Mouse (Mus musculus) liver, embryonic 12.5 days (tissue): ENCODE data around the gene Bcl6. TPM values are rescaled to one million over a fixed set of nuclear protein-coding genes. Genes with fewer than 3 reads are reported as not detected.

Source experiments
- ATAC-seq: fragments of 200-750 bp; cut with Nextera tagmentation; 2 replicates; pipeline ENCODE4 v1.8.0; 2017; ENCODE audit warnings: moderate number of reproducible peaks, mild to moderate bottlenecking, moderate library complexity
- H3K27ac ChIP-seq: fragments of 300-500 bp; sonication (generic); 2 replicates; pipeline ENCODE4 v1.5.1; 2016; ENCODE audit warnings: mild to moderate bottlenecking
- H3K27me3 ChIP-seq: fragments of 300-500 bp; sonication (generic); replicated peaks from 2 replicates; pipeline ENCODE4 v1.6.1; 2016; ENCODE audit warnings: mild to moderate bottlenecking, moderate library complexity
- H3K36me3 ChIP-seq: fragments of 300-500 bp; sonication (generic); 2 replicates; pipeline ENCODE4 v1.6.1; 2016; ENCODE audit warnings: mild to moderate bottlenecking, moderate library complexity
- H3K4me1 ChIP-seq: fragments of 300-500 bp; sonication (generic); 2 replicates; pipeline ENCODE4 v1.6.1; 2016
- H3K4me2 ChIP-seq: fragments of 300-500 bp; sonication (generic); 2 replicates; pipeline ENCODE4 v1.6.1; 2016; ENCODE audit warnings: mild to moderate bottlenecking, moderate library complexity
- H3K4me3 ChIP-seq: fragments of 300-500 bp; sonication (generic); 2 replicates; pipeline ENCODE4 v1.5.1; 2016; ENCODE audit warnings: mild to moderate bottlenecking, moderate library complexity
- H3K9ac ChIP-seq: fragments of 300-500 bp; sonication (generic); 2 replicates; pipeline ENCODE4 v1.6.1; 2016; ENCODE audit warnings: mild to moderate bottlenecking, moderate library complexity
- H3K9me3 ChIP-seq: fragments of 300-500 bp; sonication (generic); replicated peaks from 2 replicates; pipeline ENCODE4 v1.6.1; 2016; ENCODE audit warnings: mild to moderate bottlenecking, moderate library complexity
- WGBS: fragments of 180-500 bp; shearing (Covaris S2); methylation state at CpG from one replicate; pipeline ENCODE4 v1.1.7; 2016; ENCODE audit not compliant: insufficient replicate concordance; 5-methylcytosine and 5-hydroxymethylcytosine counted together
- polyA plus RNA-seq: library from polyadenylated mRNA; unstranded; fragments of >200 nt; fragmentation: Nextera tagmentation; extraction: Ambion mirVana; gene quantifications from 2 replicates; pipeline ENCODE4 v1.2.1, GENCODE M21; 2016

Bcl6 gene
- polyA plus RNA-seq, 1 experiment from 2014 or later = 0.19 TPM

DNA sequence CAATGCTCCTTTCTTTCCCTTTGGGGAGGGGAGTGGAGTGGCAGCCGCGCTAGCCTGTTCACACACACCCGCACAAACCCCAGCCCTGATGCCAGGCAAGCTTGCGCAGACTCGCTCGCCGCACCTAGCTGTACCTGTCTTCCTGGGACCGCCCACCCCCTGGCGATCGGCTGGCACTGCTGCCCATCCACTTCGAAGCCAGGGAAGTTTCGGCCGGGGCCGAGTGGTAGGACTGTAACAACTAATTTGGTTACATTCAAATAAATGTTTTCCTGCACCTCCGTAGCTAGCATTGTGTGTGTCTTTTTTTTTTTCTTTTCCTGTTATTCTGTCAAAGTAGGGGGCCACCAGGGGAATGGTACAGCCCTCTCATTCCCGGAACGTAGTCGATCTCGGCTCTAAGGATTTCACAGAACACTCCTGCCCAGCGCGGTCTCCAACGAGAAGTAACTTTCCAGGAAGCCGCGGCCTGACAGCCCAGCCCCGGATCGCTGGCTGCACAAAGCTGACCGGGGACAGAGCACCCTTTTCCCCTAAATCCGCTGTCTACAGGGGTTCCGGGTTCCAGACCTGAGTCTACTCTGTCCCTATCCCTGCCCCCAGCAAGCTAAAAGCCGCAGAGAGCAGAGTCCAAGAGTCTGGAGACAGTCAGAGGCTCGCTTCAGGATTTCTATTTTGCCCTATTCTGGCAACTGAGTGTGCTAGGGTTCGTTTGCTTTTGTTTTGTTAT is 7.5 kb downstream of the Bcl6 start:
- Histone ChIP-seq H3K27me3 (peaks cover 73% of the 10 kb centered on the region), H3K4me3 (peak overlapping the region; percentile 51), H3K9ac (0 out of 2 replicates have a peak overlapping the region, but pooled peaks have one; percentile 12), H3K9me3 (no peaks in the 10 kb centered on the region), H3K36me3 (no peaks in the 10 kb centered on the region), H3K4me1 (peaks cover 33% of the 10 kb centered on the region), H3K27ac (no peak overlapping the region), H3K4me2 (peak overlapping the region; percentile 76)
- WGBS = 2% methylated on average over 32 of the region's 32 CpGs
- no peak for ATAC-seq

DNA sequence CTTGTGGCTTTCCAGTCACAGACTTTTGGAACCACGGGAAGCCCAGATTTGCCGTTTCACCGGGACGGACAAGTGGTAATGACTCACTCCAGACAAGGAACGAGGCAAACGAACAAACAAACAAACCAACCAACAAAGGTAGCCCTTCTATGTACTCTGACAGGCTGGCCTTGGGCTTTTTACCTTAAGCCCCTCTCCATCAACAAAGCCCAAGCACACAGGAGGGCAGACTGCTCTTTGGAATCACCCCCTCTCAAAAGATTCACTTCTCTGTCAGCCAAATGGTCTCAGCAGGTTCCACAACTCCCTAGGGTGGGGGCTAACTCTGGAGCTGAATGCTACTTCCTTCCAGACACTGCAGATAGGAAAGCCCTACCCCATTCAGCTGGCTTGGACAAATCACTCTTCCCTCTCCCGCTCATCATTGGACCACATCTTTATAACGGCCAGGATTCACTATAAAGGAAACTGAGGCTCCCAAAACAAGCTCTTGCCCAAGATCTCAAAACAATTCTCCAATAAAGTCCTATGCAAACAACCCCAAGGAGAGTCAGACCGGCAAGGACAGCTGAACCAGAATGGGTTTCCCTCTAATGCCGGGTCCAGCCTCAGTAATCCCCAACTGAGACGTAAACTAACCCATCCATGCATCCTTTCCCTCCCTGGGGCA is 8.3 kb downstream of the Bcl6 start:
- H3K27me3 ChIP-seq = peaks cover 65% of the 10 kb centered on the region

DNA sequence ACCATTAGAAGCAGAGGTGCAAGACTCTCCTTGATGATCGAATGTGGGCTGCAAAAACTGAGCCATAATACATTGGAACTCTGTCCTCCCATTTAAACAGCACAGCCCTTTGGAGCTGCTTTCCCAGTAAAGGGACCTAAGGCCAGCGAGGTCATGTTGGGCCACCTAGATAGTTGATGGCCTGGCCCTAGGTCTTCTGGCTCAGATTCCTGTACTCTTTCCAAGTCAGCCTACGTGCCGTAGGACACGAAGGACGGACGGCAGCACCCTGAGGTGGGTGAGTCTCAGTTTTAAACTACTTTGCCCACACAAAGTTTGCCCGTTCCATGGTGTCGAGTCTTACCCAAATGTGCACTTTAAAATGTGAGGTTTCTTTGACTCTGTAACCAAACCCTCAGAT is 9.2 kb downstream of the Bcl6 start:
- Histone ChIP-seq H3K36me3 (no peaks in the 10 kb centered on the region), H3K4me2 (no peak overlapping the region), H3K27me3 (peaks cover 56% of the 10 kb centered on the region), H3K4me3 (no peak overlapping the region), H3K4me1 (peaks cover 22% of the 10 kb centered on the region), H3K27ac (no peak overlapping the region), H3K9ac (no peak overlapping the region), H3K9me3 (no peaks in the 10 kb centered on the region)
- no peak for ATAC-seq
- 71% methylated on average over 9 of the region's 9 CpGs for WGBS

More for the DNA sequence above, 8.3 kb downstream of the Bcl6 start:
- Histone ChIP-seq H3K4me1 (peaks cover 29% of the 10 kb centered on the region), H3K4me3 (peak overlapping the region; percentile 51; the same call in 1 of the 2 replicates), H3K27ac (no peak overlapping the region), H3K9me3 (no peaks in the 10 kb centered on the region), H3K36me3 (no peaks in the 10 kb centered on the region), H3K9ac (no peak overlapping the region), H3K4me2 (peak overlapping the region; percentile 76)
- ATAC-seq = no peak
- WGBS = 14% methylated on average over 11 of the region's 11 CpGs

DNA sequence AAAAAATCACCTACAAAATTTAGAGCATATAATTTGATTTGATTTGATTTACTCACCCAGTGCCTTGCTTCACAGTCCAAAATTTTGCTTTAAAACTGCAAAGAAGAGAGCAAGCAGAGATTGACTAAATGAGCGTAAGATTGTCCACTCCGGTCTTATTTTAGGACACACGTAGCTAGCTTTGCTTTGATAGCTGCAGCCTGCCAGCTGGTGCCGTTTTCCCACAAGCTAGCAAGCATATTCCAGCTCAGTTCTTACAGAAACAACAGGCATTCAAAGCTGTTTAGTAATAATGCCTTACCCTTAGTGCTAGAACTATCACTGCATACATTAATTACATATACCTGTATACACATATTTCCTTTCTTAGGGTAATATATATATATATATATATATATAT is 10.2 kb downstream of the Bcl6 start:
- Histone ChIP-seq H3K9me3 (no peaks in the 10 kb centered on the region), H3K9ac (no peak overlapping the region), H3K36me3 (no peaks in the 10 kb centered on the region), H3K27me3 (peaks cover 46% of the 10 kb centered on the region), H3K4me2 (no peak overlapping the region), H3K4me1 (peaks cover 19% of the 10 kb centered on the region), H3K27ac (no peak overlapping the region), H3K4me3 (no peak overlapping the region)
- ATAC-seq = no peak
- whole genome bisulfite sequencing = 74% methylated on average over 4 of the region's 4 CpGs

DNA sequence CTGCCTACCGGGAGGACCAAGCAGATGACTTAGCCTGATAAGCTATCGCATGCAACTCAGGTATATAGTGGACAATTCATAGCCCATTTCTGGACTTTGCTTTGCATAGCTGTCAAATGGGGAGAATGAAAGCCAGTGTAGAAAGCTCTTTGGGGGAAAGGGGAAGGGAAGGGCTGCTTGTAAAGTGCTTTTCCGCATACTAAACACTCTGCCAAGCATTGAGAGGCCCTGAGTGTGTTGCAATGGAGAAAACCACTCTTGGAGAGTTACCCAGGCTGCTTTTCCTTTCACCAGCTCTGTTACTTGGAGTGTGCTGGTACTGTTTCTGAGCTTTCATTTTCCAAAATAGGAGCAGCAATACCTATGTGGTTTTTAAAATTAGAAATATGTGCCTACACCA is 10.9 kb downstream of the Bcl6 start:
- Histone ChIP-seq H3K4me3 (no peak overlapping the region), H3K27ac (no peak overlapping the region), H3K9me3 (no peaks in the 10 kb centered on the region), H3K4me1 (peaks cover 11% of the 10 kb centered on the region), H3K36me3 (no peaks in the 10 kb centered on the region), H3K27me3 (peaks cover 39% of the 10 kb centered on the region), H3K4me2 (no peak overlapping the region), H3K9ac (no peak overlapping the region)
- 55% methylated on average over 3 of the region's 3 CpGs for WGBS
- no peak for ATAC-seq

DNA sequence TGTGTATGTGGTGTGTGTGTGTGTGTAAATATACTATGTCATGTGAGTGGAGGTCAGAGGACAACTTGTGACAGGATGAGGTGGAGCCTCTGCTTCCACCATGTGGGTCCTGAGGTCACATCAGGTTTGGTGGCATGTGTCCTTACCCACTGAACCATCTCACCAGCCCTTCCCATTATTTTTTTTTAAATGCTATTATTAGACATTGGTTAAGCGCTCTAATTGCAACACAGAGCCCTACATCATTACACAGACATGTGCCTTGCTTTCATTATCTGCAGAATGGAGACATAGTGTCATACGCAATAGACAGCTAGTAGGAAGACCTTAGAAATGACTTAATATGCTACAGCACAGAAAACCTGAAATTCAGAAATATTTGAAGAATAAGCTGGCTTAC is 12.5 kb downstream of the Bcl6 start:
- no peak overlapping the region for H3K9ac ChIP-seq
- H3K36me3 ChIP-seq = no peaks in the 10 kb centered on the region
- no peaks in the 10 kb centered on the region for H3K9me3 ChIP-seq
- H3K4me3 ChIP-seq = no peak overlapping the region
- H3K4me2 ChIP-seq = no peak overlapping the region
- WGBS = 70% methylated on average over 2 of the region's 2 CpGs
- no peak overlapping the region for H3K27ac ChIP-seq
- peaks cover 23% of the 10 kb centered on the region for H3K27me3 ChIP-seq
- ATAC-seq = no peak
- peaks cover 7% of the 10 kb centered on the region; the same call in 1 of the 2 replicates for H3K4me1 ChIP-seq

DNA sequence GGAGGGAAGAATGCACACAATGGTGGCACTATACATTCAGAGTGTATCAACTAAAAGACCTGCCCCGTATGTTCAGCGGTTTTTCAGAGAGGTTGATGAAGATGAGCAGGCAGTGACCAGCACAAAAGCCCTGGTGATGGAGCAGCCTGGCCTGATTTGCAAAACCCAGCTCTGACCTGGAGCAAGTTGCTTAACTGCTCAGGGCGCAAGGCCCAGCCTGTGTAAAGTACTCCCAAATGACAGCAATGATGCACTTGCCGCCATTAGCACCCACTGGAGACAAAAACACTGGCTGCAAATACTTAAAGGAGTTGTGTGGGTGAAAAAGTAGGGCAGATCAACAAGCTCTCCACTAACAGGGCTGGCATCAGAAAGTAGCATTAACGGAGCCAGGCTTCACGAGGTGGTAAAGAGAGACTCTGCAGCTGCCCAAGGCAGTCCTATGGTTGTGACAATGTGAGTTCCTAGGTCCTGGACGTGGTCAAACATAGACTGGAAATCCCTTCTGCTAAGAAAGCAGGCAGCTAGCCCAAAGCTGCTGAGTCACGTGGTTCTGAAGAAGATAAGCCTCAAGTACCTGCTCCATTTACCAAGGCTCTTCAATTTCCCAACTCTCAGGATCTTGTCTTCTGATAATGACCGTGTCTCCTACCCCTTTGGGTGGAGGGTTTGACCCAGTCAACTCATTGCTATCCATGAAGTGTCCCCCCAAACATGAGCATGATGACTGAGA is 14.9 kb downstream of the Bcl6 start:
- Histone ChIP-seq H3K4me2 (no peak overlapping the region), H3K27ac (no peak overlapping the region), H3K9ac (no peak overlapping the region), H3K4me3 (no peak overlapping the region), H3K4me1 (no peaks in the 10 kb centered on the region; the same call in 1 of the 2 replicates), H3K27me3 (no peaks in the 10 kb centered on the region), H3K9me3 (no peaks in the 10 kb centered on the region), H3K36me3 (no peaks in the 10 kb centered on the region)
- no peak for ATAC-seq
- 67% methylated on average over 9 of the region's 9 CpGs for WGBS

DNA sequence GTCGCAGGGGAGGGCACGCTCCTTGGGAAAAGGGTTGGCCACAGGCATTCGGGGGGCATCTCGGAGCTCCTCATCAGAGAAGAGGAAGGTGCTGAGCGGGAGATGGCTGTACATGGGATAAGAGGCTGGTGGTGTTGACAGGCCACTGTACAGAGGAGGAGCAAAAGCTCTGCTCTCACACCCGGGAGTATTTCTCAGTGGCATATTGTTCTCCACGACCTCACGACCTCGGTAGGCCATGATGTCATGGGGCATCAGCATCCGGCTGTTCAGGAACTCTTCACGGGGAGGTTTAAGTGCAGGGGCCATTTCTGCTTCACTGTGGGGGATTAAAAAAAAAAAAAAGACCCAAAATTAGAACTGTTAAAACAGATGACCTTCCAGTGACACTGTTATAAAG is 15.8 kb downstream of the Bcl6 start:
- Histone ChIP-seq H3K36me3 (peaks cover 2% of the 10 kb centered on the region; the same call in 1 of the 2 replicates), H3K27me3 (no peaks in the 10 kb centered on the region), H3K9me3 (no peaks in the 10 kb centered on the region), H3K4me1 (no peaks in the 10 kb centered on the region; the same call in 1 of the 2 replicates), H3K4me2 (no peak overlapping the region), H3K9ac (no peak overlapping the region), H3K4me3 (no peak overlapping the region), H3K27ac (no peak overlapping the region)
- WGBS = 73% methylated on average over 11 of the region's 11 CpGs
- ATAC-seq = no peak

DNA sequence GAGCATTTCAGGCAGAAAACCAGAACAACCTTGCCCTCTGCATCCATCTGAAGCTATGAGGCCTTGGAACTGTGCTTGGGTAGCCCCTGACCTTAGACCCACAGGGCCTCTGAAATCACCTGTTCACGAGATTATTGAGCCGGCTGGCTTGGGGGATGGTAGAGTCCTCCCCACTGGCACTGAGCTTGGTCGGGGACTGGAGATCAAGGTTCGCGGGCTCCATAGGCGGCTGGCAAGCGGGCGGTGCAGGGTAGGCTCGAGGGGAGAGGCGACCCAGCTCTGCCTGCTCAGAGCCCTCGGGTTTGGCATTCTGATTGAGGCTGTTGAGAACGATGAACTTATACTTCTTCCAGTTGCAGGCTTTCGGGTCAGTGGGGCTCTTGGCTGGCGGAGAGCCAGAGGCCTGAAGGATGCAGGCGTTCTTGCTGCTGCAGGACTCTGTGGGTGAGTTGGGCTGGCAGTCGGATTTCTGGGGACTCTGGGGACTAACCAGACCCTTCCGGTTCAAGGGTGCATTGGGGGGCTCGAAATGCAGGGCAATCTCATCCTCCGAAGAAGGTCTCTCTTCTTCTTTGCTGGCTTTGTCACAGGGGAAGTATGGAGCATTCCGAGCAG is 16.4 kb downstream of the Bcl6 start:
- no peak overlapping the region for H3K27ac ChIP-seq

DNA sequence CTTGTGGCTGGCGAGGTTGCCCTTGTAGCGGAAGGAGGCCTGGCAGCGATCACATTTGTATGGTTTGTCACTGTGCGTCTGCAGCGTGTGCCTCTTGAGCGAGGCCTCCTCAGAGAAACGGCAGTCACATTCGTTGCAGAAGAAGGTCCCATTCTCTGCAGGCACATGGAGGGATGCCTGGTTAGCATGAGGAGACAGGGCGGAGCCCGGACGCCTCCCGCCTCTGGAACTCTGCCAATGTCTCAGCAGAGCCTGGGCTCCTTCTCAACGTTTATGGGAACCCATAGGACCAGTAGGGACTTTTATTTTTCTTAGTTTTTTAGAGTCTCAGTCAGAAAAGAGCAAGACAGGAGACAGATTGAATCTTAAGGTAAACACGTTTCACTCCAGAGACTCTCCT is 18.7 kb downstream of the Bcl6 start:
- Histone ChIP-seq H3K4me2 (no peak overlapping the region), H3K4me1 (no peaks in the 10 kb centered on the region; the same call in 1 of the 2 replicates), H3K36me3 (peaks cover 4% of the 10 kb centered on the region; the same call in 1 of the 2 replicates), H3K27ac (no peak overlapping the region), H3K4me3 (no peak overlapping the region), H3K27me3 (no peaks in the 10 kb centered on the region), H3K9ac (no peak overlapping the region), H3K9me3 (no peaks in the 10 kb centered on the region)
- no peak for ATAC-seq
- 69% methylated on average over 14 of the region's 14 CpGs for WGBS

More for the DNA sequence above, 16.4 kb downstream of the Bcl6 start:
- no peak overlapping the region for H3K9ac ChIP-seq
- H3K4me3 ChIP-seq = no peak overlapping the region
- H3K9me3 ChIP-seq = no peaks in the 10 kb centered on the region
- H3K4me1 ChIP-seq = no peaks in the 10 kb centered on the region; the same call in 1 of the 2 replicates
- peaks cover 4% of the 10 kb centered on the region; the same call in 1 of the 2 replicates for H3K36me3 ChIP-seq
- ATAC-seq = peak; percentile 42
- 0 out of 2 replicates have a peak overlapping the region, but pooled peaks have one; percentile 4 for H3K4me2 ChIP-seq
- WGBS = 72% methylated on average over 20 of the region's 20 CpGs
- no peaks in the 10 kb centered on the region for H3K27me3 ChIP-seq

DNA sequence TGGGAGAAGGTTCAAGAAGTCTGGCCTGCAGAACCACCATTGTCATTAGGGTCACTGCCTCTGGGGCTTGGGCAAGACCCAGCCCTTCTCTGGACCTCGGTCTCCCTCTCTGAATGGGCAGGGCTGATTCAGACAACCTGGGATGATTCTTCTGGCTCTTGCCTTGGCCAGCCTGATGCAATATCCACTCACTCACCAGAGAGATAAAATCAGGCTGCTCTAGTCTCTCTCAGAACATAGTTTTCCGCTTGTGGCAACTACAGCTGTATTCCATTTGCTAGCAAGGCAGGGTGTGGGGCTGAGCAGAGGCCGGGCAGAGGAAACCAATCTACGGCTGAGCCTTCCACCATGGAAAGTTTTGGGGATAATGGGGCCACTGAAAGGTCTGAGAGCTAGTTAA is 19.8 kb downstream of the Bcl6 start:
- Histone ChIP-seq H3K4me1 (no peaks in the 10 kb centered on the region; the same call in 1 of the 2 replicates), H3K4me3 (no peak overlapping the region), H3K9me3 (no peaks in the 10 kb centered on the region), H3K4me2 (no peak overlapping the region), H3K36me3 (peaks cover 4% of the 10 kb centered on the region; the same call in 1 of the 2 replicates), H3K27ac (no peak overlapping the region), H3K9ac (no peak overlapping the region), H3K27me3 (no peaks in the 10 kb centered on the region)
- no peak for ATAC-seq
- 65% methylated on average over 4 of the region's 4 CpGs for WGBS
